Mouse (Mus musculus) megakaryocyte, embryonic 14.5 days (primary cell): ENCODE measurements around the gene Zfhx3.

ENCODE experiments used
- FLI1 ChIP-seq: IDR thresholded peaks from 2 replicates; pipeline ENCODE4 v1.6.1; 2012; ENCODE audit warnings: low read length, inconsistent platforms, mixed read lengths
- GATA1 ChIP-seq: IDR thresholded peaks from 3 replicates; pipeline ENCODE4 v1.6.1; 2012; ENCODE audit warnings: mixed read lengths, low read length, inconsistent platforms, borderline replicate concordance

GRCm38 (mm10) chr8:108027561-108028025, 85.1 kb downstream of the Zfhx3 start:
- TF ChIP-seq FLI1: no peak
- no peak for TF ChIP-seq GATA1
